Mouse (Mus musculus) fat pad, adult 2 months (tissue): ENCODE data around the gene Prkcsh.

Experiments
- DNase-seq: peaks from one replicate; pipeline ENCODE4 v3.0.0-alpha.2; 2011; ENCODE audit warnings: low read depth, low spot score; ENCODE audit errors: extremely low read depth

The Prkcsh gene

DNA sequence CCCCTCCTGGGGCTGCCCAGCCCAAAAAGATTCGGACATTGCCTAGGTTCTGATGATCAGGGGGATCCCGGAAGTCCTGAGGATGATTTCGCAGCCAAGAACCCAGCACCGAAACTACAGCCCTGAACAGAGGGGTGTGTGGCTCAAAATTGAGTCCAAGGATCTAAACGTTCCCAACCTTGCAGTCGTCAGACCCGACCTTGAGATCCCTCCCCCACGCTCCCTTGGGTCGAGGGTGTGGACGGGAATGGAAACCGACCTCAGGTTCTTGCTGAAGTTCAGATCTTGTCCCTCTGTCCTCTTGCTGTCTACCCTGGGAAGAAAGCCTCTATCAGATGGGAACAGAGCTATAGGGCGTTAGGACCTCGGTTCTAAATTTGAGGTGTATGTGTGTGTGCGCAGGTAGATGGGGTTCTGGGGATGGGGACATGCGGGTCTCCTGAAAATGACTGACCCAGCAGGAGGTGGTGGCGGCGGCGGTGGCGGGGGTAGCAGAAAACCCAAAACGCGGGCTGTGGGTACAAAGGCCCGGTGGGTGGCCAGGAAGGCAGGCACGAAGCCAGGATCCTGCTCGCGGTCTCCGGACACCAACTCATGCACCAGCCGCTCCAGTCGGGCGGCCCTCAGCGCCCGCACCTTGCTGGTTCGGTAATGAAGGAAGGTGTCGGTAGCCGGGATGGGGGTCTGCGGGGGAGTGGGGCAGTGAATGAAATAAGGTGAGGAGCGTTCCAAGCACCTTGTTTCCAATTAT lies 14.8 kb upstream of the Prkcsh start:
- DNase-seq = no peak

DNA sequence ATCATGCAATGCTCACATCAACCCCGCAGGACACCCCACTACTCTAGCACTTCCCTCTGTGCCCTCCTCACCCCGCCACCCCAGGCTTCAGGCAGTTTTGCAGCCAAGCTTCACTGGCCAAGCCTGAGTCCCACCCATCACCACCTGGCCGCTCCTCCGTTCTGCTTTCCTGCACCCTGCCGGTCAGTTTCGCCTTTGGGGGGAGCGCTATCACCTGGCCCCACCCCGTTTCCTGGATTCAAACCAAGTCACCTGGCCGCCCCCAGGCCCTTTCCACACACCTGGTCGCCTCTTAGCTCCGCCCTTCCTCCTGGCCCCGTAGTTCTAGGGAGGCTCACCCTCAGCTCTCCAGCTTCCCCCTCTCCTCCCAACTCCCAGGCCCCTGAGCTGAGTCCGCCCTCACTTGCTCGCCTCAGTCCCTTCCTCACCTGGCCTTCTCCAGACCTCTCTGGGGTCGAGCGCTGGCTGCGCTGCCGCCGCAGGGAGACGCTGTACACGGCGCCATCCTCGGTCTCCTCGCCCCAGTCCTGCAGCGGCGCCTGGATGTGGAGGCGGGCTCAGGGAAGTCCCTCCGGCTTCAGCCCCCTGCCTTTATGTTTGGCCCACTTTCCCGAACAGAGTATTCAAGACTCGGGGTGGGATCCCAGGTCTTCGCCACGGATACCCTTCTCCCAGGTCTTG lies 14.0 kb upstream of the Prkcsh start:
- no peak for DNase-seq

DNA sequence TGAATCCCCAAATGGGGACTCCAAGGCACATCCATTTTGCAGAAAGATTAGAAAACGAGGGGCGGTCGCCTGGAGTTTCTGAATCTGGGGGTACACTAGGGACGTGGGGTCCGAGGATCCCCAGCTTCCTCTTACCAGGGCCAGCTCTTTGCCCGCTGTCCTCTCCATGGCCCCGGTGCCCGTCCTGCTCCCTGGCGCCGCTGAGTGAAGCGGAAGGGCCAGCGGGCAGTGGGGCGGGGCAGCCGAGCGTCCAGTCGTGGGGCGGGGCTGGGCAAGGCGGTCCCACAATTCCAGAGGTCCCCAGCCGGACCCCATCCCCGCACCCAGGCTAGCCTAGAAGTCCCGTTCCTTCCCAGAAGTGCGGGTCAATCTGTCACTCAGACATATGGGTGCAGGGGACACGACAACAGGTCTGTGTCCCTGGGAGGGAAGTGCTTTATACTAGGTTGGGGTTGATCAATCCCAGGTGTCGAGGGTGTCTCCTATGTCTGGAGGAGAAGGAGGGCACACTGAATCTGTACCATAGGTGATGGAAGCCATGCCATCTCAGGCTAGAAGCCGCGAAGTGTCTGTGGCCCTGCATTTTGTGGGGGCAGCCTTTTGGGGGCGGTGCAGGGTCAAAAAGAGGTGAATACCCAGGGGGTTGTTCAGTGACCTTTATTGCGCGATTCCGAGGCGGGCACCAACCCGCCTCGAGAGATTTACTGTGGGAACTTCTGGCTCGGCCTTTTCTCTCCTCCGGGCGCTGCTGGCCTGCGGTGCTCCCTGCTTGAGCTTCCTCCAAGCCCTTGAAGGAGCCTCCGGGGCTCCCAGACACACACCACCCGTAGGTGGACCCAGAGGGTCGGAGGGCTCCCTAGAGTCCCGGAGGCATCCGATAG lies 13.1 kb upstream of the Prkcsh start, which contains the start of gene Rgl3:
TSS of gene Rgl3 (minus strand) at position 217 of the 881 bp plus-strand sequence.
- DNase-seq = no peak

GRCm38 (mm10) chr9:21992227-21992626 lies 10.4 kb upstream of the Prkcsh start:
- DNase-seq = no peak

- no peak for DNase-seq
Measured at GRCm38 (mm10) chr9:21996178-21996867, 6.3 kb upstream of the Prkcsh start.

- DNase-seq = no peak
Measured at GRCm38 (mm10) chr9:22000296-22000695, 2.3 kb upstream of the Prkcsh start.

DNA sequence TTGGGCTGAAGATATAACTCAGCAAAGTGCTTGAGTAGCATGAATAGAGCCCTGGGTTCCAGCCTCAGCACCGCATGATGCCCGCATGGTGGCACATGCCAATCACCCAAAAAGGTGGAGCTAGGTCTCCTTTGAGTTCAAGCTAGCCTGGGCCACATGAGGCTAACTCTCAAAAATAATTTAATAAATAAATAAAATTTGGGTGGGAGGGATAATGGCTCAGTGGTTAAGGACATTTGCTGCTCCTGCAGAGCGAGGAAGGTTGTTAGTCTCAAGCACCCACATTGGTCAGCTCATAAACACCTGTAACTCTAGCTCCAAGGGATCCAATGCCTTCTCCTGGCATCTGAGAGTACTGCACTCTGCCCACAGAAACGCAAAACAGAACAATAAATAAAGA lies 973 bp upstream of the Prkcsh start:
- no peak for DNase-seq

DNA sequence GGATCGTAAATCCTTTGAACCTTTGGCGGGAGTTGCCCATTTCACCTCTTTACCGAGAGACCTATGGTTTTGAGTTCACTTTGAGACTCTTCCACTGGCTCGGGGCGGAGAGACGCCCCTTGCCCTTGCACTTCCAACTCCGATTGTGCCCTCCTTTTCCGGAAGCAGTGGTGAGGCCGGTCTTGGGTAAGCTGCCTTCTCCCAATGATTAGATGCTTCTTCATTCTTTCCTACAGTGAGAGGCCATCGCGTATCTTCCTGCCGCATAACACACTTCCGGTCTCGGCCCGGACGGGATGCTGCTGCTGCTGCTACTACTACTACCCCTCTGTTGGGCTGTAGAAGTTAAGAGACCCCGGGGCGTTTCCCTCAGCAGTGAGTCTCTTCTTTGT lies 553 bp downstream of the Prkcsh start:
- DNase-seq = no peak

DNA sequence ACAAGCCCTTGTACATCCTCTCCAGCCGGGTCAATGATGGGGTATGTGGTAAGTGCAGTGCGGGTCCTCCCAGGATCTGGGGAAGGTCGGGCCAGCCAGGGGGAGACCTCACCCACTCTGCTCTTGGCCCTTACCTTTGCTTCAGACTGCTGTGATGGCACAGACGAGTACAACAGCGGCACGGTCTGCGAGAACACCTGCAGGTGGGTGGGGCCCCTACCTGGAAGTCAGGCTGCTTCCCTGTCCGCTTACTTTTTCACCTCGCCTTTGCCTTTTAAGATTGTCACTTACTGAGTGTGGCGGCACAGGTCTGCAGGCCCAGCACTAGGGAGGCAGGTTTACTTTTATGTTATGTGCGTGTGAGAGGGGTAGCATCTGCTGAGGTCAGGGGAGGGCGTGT lies 1.9 kb downstream of the Prkcsh start:
- DNase-seq = no peak

GRCm38 (mm10) chr9:22011055-22011454 lies 8.4 kb downstream of the Prkcsh start:
- no peak for DNase-seq

DNA sequence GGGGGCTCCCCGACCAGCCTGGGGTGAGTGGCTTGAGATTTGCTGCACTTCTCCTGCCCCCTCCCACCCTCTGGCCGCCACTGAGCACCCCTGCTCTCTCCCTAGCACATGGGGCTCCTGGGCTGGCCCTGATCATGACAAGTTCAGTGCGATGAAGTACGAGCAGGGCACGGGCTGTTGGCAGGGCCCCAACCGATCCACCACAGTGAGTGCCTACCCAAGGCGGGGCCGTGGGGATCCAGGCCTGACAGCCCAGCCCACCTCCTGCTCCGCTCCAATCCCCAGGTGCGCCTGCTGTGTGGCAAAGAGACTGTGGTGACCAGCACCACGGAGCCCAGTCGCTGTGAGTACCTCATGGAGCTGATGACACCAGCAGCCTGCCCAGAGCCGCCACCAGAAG lies 10.1 kb downstream of the Prkcsh start:
- DNase-seq = no peak

DNA sequence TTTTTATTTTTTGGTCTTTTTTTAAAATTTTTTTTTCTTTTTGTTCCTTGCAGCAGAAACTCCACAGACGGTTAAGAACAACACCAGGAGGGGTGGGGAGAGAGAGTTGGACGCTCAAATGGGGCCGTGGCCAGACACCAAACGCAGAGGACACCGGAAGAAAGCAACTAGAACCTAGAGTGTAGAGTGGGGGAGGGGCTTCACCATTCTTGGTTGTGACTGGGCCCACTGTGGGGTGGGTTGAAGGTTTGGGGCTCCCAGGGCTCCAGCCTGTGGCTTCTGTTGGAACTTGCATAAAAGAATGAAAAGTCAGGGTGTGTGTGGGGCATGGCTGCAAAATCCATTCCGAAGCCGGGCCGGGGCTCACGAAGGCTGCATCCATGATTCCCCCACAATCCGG lies 13.6 kb downstream of the Prkcsh start:
- DNase-seq = no peak

- DNase-seq = no peak
Measured at GRCm38 (mm10) chr9:22017208-22017825, 14.7 kb downstream of the Prkcsh start.

- no peak for DNase-seq
Measured at GRCm38 (mm10) chr9:22024592-22024991, 22.0 kb downstream of the Prkcsh start.

DNA sequence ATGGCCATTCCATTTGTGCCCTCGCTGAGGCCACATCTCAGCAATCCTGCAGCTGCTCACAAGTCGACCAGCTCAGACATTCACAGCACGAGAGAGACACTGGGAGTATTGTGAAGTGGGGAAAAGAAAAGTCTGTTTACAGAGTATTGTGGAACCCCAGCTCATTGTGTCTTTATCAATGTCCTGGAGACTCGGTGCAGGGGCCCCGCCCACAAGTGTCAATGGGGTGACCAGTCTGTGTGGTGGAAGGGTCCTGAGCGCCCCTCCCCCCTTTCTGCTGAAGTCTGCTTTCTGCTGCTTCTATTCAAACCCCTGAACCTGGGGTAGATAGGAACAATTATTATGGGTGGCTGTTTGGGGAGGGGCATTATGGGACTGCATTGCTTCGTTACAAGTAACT lies 25.9 kb downstream of the Prkcsh start:
- DNase-seq = no peak

DNA sequence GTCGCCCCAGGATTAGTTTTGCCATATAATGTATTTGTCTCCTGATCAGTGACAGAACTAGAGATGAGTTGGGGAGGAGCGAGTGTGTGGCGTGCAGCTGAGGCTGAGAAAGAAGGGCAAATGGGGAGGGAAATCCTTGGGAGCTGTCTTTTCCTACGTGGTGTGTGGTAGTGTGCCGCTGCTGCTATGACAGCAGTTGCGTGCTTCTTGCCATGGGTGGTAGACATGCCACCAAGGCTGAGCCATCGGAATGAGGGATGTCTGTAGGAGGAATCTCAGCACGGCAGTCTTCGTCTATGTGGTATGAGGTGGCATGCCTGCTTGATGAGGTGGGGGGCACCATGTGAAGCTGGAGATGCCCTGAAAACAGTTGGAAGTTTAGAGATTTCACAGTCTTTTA lies 27.8 kb downstream of the Prkcsh start:
- DNase-seq = no peak

- DNase-seq = no peak
Measured at GRCm38 (mm10) chr9:22035300-22036044, 32.9 kb downstream of the Prkcsh start.

GRCm38 (mm10) chr9:22037826-22038225 lies 35.2 kb downstream of the Prkcsh start:
- no peak for DNase-seq

GRCm38 (mm10) chr9:22041832-22042231 lies 39.2 kb downstream of the Prkcsh start:
- DNase-seq = no peak

GRCm38 (mm10) chr9:22047329-22047728 lies 44.7 kb downstream of the Prkcsh start:
- DNase-seq = no peak
